Mouse (Mus musculus): ENCODE measurements around the gene Ppp1r35.

- TF ChIP-seq POLR2A (IDR thresholded peaks at IDR 0.05; ENCODE audit: borderline replicate concordance, control insufficient read depth, low read depth, low read length) (no peak), CTCF (IDR thresholded peaks at IDR 0.05; ENCODE audit: control insufficient read depth, insufficient read depth, low read length) (no peak)
These were observed 46.4 kb downstream of the Ppp1r35 start for GRCm38 (mm10) chr5:137825030-137825429.

Data from bone marrow, adult 2 months (tissue).